Mouse (Mus musculus) C2C12 (cell line): ENCODE data around the gene Vkorc1. TPM values are rescaled to one million over a fixed set of nuclear protein-coding genes. Genes with fewer than 3 reads are reported as not detected.
"Not testable (repeated sequence)": the region's sequence is repeated elsewhere in the genome, so short reads cannot be mapped to it uniquely, and the experiment has no call there.

Experiments
- H3K27me3 ChIP-seq: one replicate; pipeline ENCODE4 v1.6.1; 2011; ENCODE audit not compliant: control insufficient read depth, insufficient read depth, insufficient read length
- H3K36me3 ChIP-seq: one replicate; pipeline ENCODE4 v1.6.1; 2011; ENCODE audit not compliant: control insufficient read depth, insufficient read depth
- H3K4me3 ChIP-seq: one replicate; pipeline ENCODE4 v1.5.1; 2011; ENCODE audit warnings: mild to moderate bottlenecking, control low read depth; ENCODE audit not compliant: poor library complexity, insufficient read depth, severe bottlenecking
- H3K79me2 ChIP-seq: one replicate; pipeline ENCODE4 v1.6.1; 2011; ENCODE audit not compliant: control insufficient read depth, insufficient read depth
- H3K79me3 ChIP-seq: one replicate; pipeline ENCODE4 v1.6.1; 2011; ENCODE audit warnings: low read depth, control low read depth
- H3ac ChIP-seq: one replicate; pipeline ENCODE3; 2011; ENCODE audit warnings: low read depth; ENCODE audit not compliant: control insufficient read depth, insufficient read length
- CEBPB ChIP-seq: IDR thresholded peaks from one replicate; pipeline ENCODE4 v1.6.1; 2011; ENCODE audit warnings: low read depth, mild to moderate bottlenecking, control low read depth, moderate library complexity
- CTCF ChIP-seq: IDR thresholded peaks from one replicate; pipeline ENCODE4 v1.5.1; 2011; ENCODE audit not compliant: control insufficient read depth, insufficient read depth, insufficient read length
- FOSL1 ChIP-seq: IDR thresholded peaks from one replicate; pipeline ENCODE4 v1.8.0; 2011; ENCODE audit warnings: mild to moderate bottlenecking, low read length; ENCODE audit not compliant: poor library complexity, insufficient read depth, severe bottlenecking
- MAX ChIP-seq: IDR thresholded peaks from one replicate; pipeline ENCODE4 v1.6.1; 2011; ENCODE audit warnings: mild to moderate bottlenecking, control low read depth
- MYOD1 ChIP-seq: IDR thresholded peaks from one replicate; pipeline ENCODE4 v1.6.1; 2011; ENCODE audit warnings: low read depth; ENCODE audit not compliant: control insufficient read depth, insufficient read length
- MYOG ChIP-seq: IDR thresholded peaks from one replicate; pipeline ENCODE4 v1.6.1; 2011; ENCODE audit not compliant: control insufficient read depth, insufficient read length; ENCODE audit errors: extremely low read depth
- USF1 ChIP-seq: IDR thresholded peaks from one replicate; pipeline ENCODE4 v1.6.1; 2011; ENCODE audit warnings: low read depth, mild to moderate bottlenecking, control low read depth, moderate library complexity
- polyA plus RNA-seq: library from polyadenylated mRNA; unstranded; fragments of >200 nt; fragmentation: generic; extraction: Trizol; gene quantifications from one replicate; pipeline ENCODE4 v1.2.1, GENCODE M21; 2012; ENCODE audit warnings: missing spikeins

Vkorc1 gene
- polyA plus RNA-seq, 1 experiment: 82.3 TPM

- TF ChIP-seq CTCF: no peak
- no peak for TF ChIP-seq FOSL1
- TF ChIP-seq MYOD1: no peak
- TF ChIP-seq MYOG: no peak
- no peak for TF ChIP-seq MAX
- H3K79me2 ChIP-seq: no peaks in the 10 kb centered on the region
- H3K79me3 ChIP-seq: no peaks in the 10 kb centered on the region
- H3ac ChIP-seq: no peak overlapping the region
- no peaks in the 10 kb centered on the region for H3K36me3 ChIP-seq
- H3K4me3 ChIP-seq: no peak overlapping the region
- peaks cover 9% of the 10 kb centered on the region for H3K27me3 ChIP-seq
Observed at GRCm38 (mm10) chr7:127897542-127897941, 2.1 kb upstream of the Vkorc1 start.

GRCm38 (mm10) chr7:127896384-127896783 lies 967 bp upstream of the Vkorc1 start:
- H3K27me3 ChIP-seq: peaks cover 9% of the 10 kb centered on the region
- H3K36me3 ChIP-seq: no peaks in the 10 kb centered on the region
- no peaks in the 10 kb centered on the region for H3K79me2 ChIP-seq
- TF ChIP-seq MYOG (no peak), CTCF (peak; percentile 44)
- no peak overlapping the region for H3K4me3 ChIP-seq
- no peaks in the 10 kb centered on the region for H3K79me3 ChIP-seq
- no peak overlapping the region for H3ac ChIP-seq

GRCm38 (mm10) chr7:127895891-127896290 lies 474 bp upstream of the Vkorc1 start:
- H3ac ChIP-seq: not testable (repeated sequence)

GRCm38 (mm10) chr7:127894480-127894879 lies 937 bp downstream of the Vkorc1 start:
- Histone ChIP-seq H3ac (no peak overlapping the region), H3K27me3 (peaks cover 5% of the 10 kb centered on the region), H3K4me3 (no peak overlapping the region), H3K79me3 (no peaks in the 10 kb centered on the region), H3K36me3 (no peaks in the 10 kb centered on the region), H3K79me2 (no peaks in the 10 kb centered on the region)
- TF ChIP-seq MYOG: no peak
- TF ChIP-seq USF1: no peak
- no peak for TF ChIP-seq FOSL1
- no peak for TF ChIP-seq CEBPB
- TF ChIP-seq MAX: no peak

More at GRCm38 (mm10) chr7:127895891-127896290, 474 bp upstream of the Vkorc1 start:
- H3K27me3 ChIP-seq, H3K4me3 ChIP-seq, H3K79me3 ChIP-seq, H3K36me3 ChIP-seq, H3K79me2 ChIP-seq: not testable (repeated sequence)

- Histone ChIP-seq H3K27me3 (no peaks in the 10 kb centered on the region), H3K4me3 (no peak within 1 kb of the TSS), H3K36me3 (peaks cover 5% of the 10 kb centered on the region), H3K79me2 (peaks cover 11% of the 10 kb centered on the region), H3K79me3 (no peaks in the 10 kb centered on the region), H3ac (no peak within 1 kb of the TSS)
- TF ChIP-seq FOSL1: no peak
- TF ChIP-seq MYOG: no peak
- TF ChIP-seq CTCF: no peak
- TF ChIP-seq CEBPB: no peak
- TF ChIP-seq MAX: no peak
Observed at GRCm38 (mm10) chr7:127890798-127891197, 4.6 kb downstream of the Vkorc1 start, which contains the start of gene Prss53. Prss53 (minus strand) TSS chr7:127890970.

- peaks cover 12% of the 10 kb centered on the region for H3K36me3 ChIP-seq
Observed at GRCm38 (mm10) chr7:127888821-127889220, 6.6 kb downstream of the Vkorc1 start.

More at GRCm38 (mm10) chr7:127888821-127889220, 6.6 kb downstream of the Vkorc1 start:
- no peak overlapping the region for H3K4me3 ChIP-seq
- peaks cover 1% of the 10 kb centered on the region for H3K79me3 ChIP-seq
- TF ChIP-seq CTCF: no peak
- TF ChIP-seq MYOD1: no peak
- no peak for TF ChIP-seq FOSL1
- TF ChIP-seq MAX: no peak
- TF ChIP-seq USF1: no peak
- TF ChIP-seq CEBPB: no peak
- no peak for TF ChIP-seq MYOG
- H3K79me2 ChIP-seq: peaks cover 23% of the 10 kb centered on the region
- no peak overlapping the region for H3ac ChIP-seq
- no peaks in the 10 kb centered on the region for H3K27me3 ChIP-seq
